Mouse (Mus musculus) urinary bladder, postnatal 36 days (tissue): Measurements from ENCODE around the gene Ak1.
A peak's percentile ranks its signal among the peaks of the same experiment; 100 is the strongest.

Source experiments
- DNase-seq, 2 experiments: peaks; one replicate each; pipeline ENCODE4 v3.0.0; 2022; ENCODE audit warnings: low spot score in 2 of 2, mixed read lengths in 1 of 2

Gene Ak1

GRCm38 (mm10) chr2:32628044-32628550 is 6.5 kb downstream of the Ak1 start:
- peak in 1 of 2 experiments; percentile 31 for DNase-seq

- peak; percentile 65 to 79 for DNase-seq
These were observed 7.2 kb downstream of the Ak1 start for GRCm38 (mm10) chr2:32628729-32629128.

- DNase-seq: peak; percentile 73 to 77
These were observed 7.9 kb downstream of the Ak1 start for GRCm38 (mm10) chr2:32629276-32629976.

- DNase-seq: no peak
These were observed 8.5 kb downstream of the Ak1 start for GRCm38 (mm10) chr2:32630036-32630435.

- DNase-seq: no peak
These were observed 9.5 kb downstream of the Ak1 start for GRCm38 (mm10) chr2:32631046-32631445.

GRCm38 (mm10) chr2:32631737-32632394 is 10.3 kb downstream of the Ak1 start:
- peak in 1 of 2 experiments; percentile 80 for DNase-seq

- DNase-seq: no peak
These were observed 12.1 kb downstream of the Ak1 start for GRCm38 (mm10) chr2:32633660-32634059.

- no peak for DNase-seq
These were observed 12.9 kb downstream of the Ak1 start for GRCm38 (mm10) chr2:32634277-32635105.

- no peak for DNase-seq
These were observed 15.1 kb downstream of the Ak1 start for GRCm38 (mm10) chr2:32636617-32637016.

GRCm38 (mm10) chr2:32637778-32638281 is 16.3 kb downstream of the Ak1 start:
- DNase-seq: no peak

GRCm38 (mm10) chr2:32639632-32640031 is 18.1 kb downstream of the Ak1 start:
- no peak for DNase-seq

- no peak for DNase-seq
These were observed 19.0 kb downstream of the Ak1 start for GRCm38 (mm10) chr2:32640550-32641051.

- DNase-seq: no peak
These were observed 20.3 kb downstream of the Ak1 start for GRCm38 (mm10) chr2:32641810-32642209.

GRCm38 (mm10) chr2:32642813-32643212 is 21.3 kb downstream of the Ak1 start:
- DNase-seq: no peak

- DNase-seq: no peak
These were observed 22.5 kb downstream of the Ak1 start for GRCm38 (mm10) chr2:32644083-32644482.

GRCm38 (mm10) chr2:32644799-32645475 is 23.4 kb downstream of the Ak1 start:
- no peak for DNase-seq

- no peak for DNase-seq
These were observed 24.1 kb downstream of the Ak1 start for GRCm38 (mm10) chr2:32645647-32646046.

GRCm38 (mm10) chr2:32646379-32647056 is 25.0 kb downstream of the Ak1 start, which contains the start of gene Eng:
Gene Eng, plus strand, starts transcription at chr2:32646595.
- peak; percentile 42 to 62 for DNase-seq

GRCm38 (mm10) chr2:32647366-32647765 is 25.8 kb downstream of the Ak1 start:
- no peak for DNase-seq

GRCm38 (mm10) chr2:32653764-32654163 is 32.2 kb downstream of the Ak1 start:
- DNase-seq: no peak
